Mouse (Mus musculus) intestine, embryonic 15.5 days (tissue): Measurements from ENCODE around the gene Disp1. TPM values are rescaled to one million over a fixed set of nuclear protein-coding genes. Genes with fewer than 3 reads are reported as not detected.

Source experiments
- ATAC-seq: fragments of 200-750 bp; cut with Nextera tagmentation; 2 replicates; pipeline ENCODE4 v1.8.0; 2017; ENCODE audit warnings: moderate TSS enrichment, moderate library complexity
- H3K27ac ChIP-seq: fragments of 300-500 bp; sonication (generic); 2 replicates; pipeline ENCODE4 v1.5.1; 2015; ENCODE audit warnings: mild to moderate bottlenecking, inconsistent platforms
- H3K27me3 ChIP-seq: fragments of 300-500 bp; sonication (generic); replicated peaks from 2 replicates; pipeline ENCODE4 v1.6.1; 2015; ENCODE audit warnings: inconsistent platforms
- H3K36me3 ChIP-seq: fragments of 300-500 bp; sonication (generic); 2 replicates; pipeline ENCODE4 v1.6.1; 2015; ENCODE audit warnings: inconsistent platforms
- H3K4me1 ChIP-seq: fragments of 300-500 bp; sonication (generic); replicated peaks from 2 replicates; pipeline ENCODE4 v1.6.1; 2015; ENCODE audit warnings: inconsistent platforms
- H3K4me2 ChIP-seq: fragments of 300-500 bp; sonication (generic); replicated peaks from 2 replicates; pipeline ENCODE4 v1.6.1; 2015; ENCODE audit warnings: mild to moderate bottlenecking, inconsistent platforms
- H3K4me3 ChIP-seq: fragments of 300-500 bp; sonication (generic); replicated peaks from 2 replicates; pipeline ENCODE4 v1.5.1; 2015; ENCODE audit warnings: inconsistent platforms
- H3K9ac ChIP-seq: fragments of 300-500 bp; sonication (generic); 2 replicates; pipeline ENCODE4 v1.6.1; 2015; ENCODE audit warnings: inconsistent platforms
- H3K9me3 ChIP-seq: fragments of 300-500 bp; sonication (generic); 2 replicates; pipeline ENCODE4 v1.6.1; 2016; ENCODE audit warnings: inconsistent platforms
- WGBS: fragments of 180-500 bp; shearing (Covaris S2); methylation state at CpG from one replicate; pipeline ENCODE4 v1.1.7; 2015; 5-methylcytosine and 5-hydroxymethylcytosine counted together
- polyA plus RNA-seq: library from polyadenylated mRNA; unstranded; fragments of >200 nt; fragmentation: Nextera tagmentation; extraction: Ambion mirVana; gene quantifications from 2 replicates; pipeline ENCODE4 v1.2.1, GENCODE M21; 2015

Disp1 gene
- polyA plus RNA-seq, 1 experiment from 2014 or later, result 9.5 TPM

- H3K27me3 ChIP-seq, result no peaks in the 10 kb centered on the region
- no peak overlapping the region for H3K27ac ChIP-seq
- H3K9ac ChIP-seq, result no peak overlapping the region
- no peak overlapping the region for H3K4me2 ChIP-seq
- no peaks in the 10 kb centered on the region for H3K9me3 ChIP-seq
- 0 out of 2 replicates have a peak, but pooled peaks cover 6% of the 10 kb centered on the region for H3K4me1 ChIP-seq
- 48% methylated on average over 6 of the region's 6 CpGs for WGBS
- H3K4me3 ChIP-seq, result no peak overlapping the region
- no peak for ATAC-seq
- no peaks in the 10 kb centered on the region for H3K36me3 ChIP-seq
Observed at GRCm38 (mm10) chr1:183039881-183040708, 181.2 kb downstream of the Disp1 start.

GRCm38 (mm10) chr1:183039404-183039803, 181.9 kb downstream of the Disp1 start:
- H3K9ac ChIP-seq, result no peak overlapping the region
- WGBS, result 69% methylated on average over 7 of the region's 7 CpGs
- H3K4me1 ChIP-seq, result 0 out of 2 replicates have a peak, but pooled peaks cover 6% of the 10 kb centered on the region
- H3K4me2 ChIP-seq, result no peak overlapping the region
- H3K27ac ChIP-seq, result no peak overlapping the region
- H3K36me3 ChIP-seq, result no peaks in the 10 kb centered on the region
- H3K4me3 ChIP-seq, result no peak overlapping the region
- H3K27me3 ChIP-seq, result no peaks in the 10 kb centered on the region
- no peaks in the 10 kb centered on the region for H3K9me3 ChIP-seq
- ATAC-seq, result no peak

Other genes with a start within 250 kb of the Disp1 start
- 33.5 and 42.4 TPM in 2 replicates for gene Aida, start 75.1 kb upstream of the Disp1 start, polyA plus RNA-seq
- 36.3 and 41.6 TPM in 2 replicates for gene Brox, start 75.7 kb upstream of the Disp1 start, polyA plus RNA-seq
- gene Mia3, start 148.0 kb upstream of the Disp1 start, polyA plus RNA-seq, result 79.7 and 81.0 TPM in 2 replicates
- gene Taf1a, start 167.5 kb upstream of the Disp1 start, polyA plus RNA-seq, result 17.9 TPM in 2 replicates
- gene Hhipl2, start 196.7 kb upstream of the Disp1 start, polyA plus RNA-seq, result not detected in 2 replicates